Mouse (Mus musculus): Measurements from ENCODE around the gene H2-DMb2. TPM values are rescaled to one million over a fixed set of nuclear protein-coding genes. Genes with fewer than 3 reads are reported as not detected.

H2-DMb2 gene
- 3.2 and 4.6 TPM in 2 replicates for total RNA-seq (2015; ENCODE audit: low replicate concordance)
- 2.0 and 2.8 TPM in 2 replicates for total RNA-seq (2017; ENCODE audit: low replicate concordance)

DNA sequence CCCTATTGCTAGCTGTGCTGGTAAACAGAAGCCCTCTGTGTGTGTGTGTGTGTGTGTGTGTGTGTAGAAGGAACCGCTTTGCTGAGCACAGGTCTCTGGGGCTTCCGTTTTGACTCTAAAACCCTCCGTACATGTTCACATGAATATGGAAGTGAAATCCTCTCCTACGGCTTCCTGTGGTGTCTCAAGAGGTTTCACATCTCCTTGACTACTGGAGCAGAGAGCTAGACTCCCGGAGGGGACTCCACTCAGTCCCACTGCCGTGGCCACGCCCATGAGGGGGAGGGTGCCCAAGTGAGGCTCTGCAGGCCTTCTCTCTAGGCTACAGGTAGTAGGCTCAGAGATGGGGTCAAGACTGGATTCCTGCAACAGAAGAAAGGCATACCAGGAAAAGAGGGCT, at the start of gene H2-DMb2:
TSS of gene H2-DMb2 (plus strand) at position 275 of the 400 bp plus-strand sequence.
- ATAC-seq (replicated peaks; ENCODE audit: low FRiP score, poor library complexity, severe bottlenecking), result no peak

DNA sequence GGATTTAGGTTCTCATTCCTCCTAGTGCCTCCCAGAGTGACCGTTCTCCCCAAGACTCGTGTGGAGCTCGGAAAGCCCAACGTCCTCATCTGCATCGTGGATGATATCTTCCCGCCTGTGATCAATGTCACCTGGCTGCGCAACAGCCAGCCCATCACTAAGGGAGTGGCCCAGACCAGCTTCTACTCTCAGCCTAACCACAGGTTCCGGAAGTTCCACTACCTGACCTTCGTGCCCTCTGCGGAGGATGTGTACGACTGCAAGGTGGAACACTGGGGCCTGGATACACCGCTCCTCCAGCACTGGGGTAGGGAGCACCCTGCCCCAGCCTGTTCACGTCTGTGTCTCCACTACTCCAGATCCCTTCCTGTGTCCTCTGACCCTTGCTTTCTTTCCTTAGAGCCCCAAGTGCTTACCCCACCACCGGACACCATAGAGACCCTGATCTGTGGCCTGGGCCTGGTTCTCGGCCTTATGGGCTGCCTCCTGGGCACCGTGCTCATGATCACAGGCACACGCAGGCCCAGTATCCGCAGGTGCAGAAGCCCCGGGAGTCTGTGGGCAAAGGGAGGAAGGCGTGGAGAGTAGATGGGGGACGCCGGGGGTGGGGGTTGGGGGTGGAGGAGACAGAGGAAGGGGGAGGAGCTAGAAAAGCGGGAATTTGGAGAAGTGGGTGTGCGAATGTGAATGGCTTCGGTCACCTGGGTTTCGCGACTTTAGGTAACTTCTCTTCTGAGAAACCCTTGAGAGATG, 48.6 kb upstream of the H2-DMb2 start:
- ATAC-seq (replicated peaks; ENCODE audit: low FRiP score, poor library complexity, severe bottlenecking), result no peak

- ATAC-seq (replicated peaks; ENCODE audit: low FRiP score, poor library complexity, severe bottlenecking), result no peak
These were observed 46.6 kb upstream of the H2-DMb2 start for GRCm38 (mm10) chr17:34096497-34097010.

DNA sequence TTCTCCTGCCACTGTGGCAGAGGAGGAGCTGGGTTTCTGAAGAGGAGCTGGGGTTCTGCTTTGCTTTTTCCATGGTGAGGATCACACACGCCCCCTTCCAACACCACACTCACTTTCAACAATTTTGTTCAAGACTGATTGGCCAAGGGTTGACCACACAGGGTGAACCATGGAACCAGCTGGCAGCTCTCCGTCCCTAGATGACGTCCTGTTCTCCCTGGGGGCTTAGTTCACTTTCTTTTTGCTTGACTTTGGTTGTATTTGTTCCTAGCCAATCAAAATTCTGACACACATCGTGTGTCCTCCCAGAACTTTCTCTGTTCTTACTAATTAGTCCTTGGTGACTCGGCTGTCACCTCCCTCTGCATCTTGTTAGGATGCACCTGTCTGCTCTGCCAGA, 45.8 kb upstream of the H2-DMb2 start:
- ATAC-seq (replicated peaks; ENCODE audit: low FRiP score, poor library complexity, severe bottlenecking), result no peak

DNA sequence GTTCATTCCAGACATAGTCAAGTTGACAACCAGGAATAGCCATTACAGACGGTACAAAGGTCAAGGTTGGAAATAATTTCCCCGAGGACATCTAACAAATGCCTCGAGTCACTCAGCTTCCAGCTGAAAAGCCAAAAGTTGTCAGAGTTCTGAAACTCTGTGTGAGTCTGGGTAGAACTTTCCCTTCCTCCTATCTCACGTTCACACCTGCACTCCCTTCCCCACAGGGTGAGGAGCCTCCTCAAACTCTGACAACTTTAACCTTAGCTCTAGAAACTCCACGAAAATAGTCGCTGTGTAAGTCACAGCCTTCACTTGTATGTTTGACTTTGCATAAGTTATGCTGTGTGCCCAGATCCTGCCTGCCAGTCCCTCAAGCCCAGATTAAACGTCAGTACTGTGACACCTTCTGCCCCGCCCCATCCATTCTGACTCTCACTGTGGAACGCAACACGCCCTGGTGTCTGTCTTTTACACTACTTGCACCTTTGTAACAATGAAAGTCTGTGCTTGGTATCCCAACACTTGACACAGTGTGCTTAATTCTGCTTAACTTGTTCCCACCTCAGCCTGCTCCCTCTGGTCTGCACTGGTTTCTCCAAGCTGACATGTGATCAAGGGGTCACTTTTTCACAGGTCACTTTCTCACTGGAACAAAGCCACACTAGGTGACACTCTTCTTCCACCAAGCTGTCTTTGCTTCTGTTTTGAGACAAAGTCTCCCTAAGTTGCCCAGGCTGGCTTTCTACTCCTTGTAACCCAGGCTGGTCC, 44.2 kb upstream of the H2-DMb2 start:
- ATAC-seq (replicated peaks; ENCODE audit: low FRiP score, poor library complexity, severe bottlenecking), result no peak

DNA sequence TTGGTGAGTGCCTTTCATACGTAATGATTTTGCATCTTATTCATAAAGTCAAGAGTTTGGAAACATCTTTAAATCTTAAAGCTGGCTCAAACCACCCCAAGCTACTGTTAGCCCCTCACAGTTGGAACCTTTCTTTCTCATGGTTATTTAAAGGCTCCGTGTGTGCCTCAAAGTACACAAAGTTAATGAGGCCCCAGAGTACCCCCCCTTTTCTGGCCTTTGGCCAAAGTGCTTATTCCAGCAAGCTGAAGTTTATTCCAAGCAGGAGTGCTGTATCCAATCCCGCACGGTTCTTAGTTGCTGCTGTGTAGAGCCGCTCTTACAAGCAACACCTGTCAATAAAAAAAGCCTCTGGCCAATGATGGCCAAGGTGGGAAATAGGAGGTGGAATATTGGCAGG, 43.6 kb upstream of the H2-DMb2 start:
- ATAC-seq (replicated peaks; ENCODE audit: low FRiP score, poor library complexity, severe bottlenecking), result no peak

GRCm38 (mm10) chr17:34101185-34101584, 41.9 kb upstream of the H2-DMb2 start:
- 0 out of 2 replicates have a peak, but pooled peaks have one; percentile 5 for ATAC-seq (replicated peaks; ENCODE audit: low FRiP score, poor library complexity, severe bottlenecking)

DNA sequence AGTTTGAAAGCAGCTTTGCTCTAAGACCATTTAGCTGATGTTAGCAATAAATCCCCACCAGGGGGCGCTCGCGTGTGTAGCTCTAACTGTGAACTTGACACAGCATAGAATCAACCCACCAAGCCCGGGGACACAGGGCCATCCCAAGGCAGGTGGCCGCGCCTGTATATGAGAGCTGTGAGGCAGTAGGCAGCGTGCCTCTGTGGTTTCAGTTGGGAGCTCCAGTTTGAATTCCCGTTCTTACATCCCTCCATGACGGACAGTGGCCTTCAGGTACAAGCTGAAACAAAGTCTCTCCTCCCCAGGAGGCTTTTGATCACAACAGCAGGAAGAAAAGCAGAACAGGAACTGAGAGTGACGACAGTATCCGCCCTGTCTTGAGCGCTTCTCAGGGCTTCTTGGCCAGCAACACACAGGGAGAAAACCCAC, 41.5 kb upstream of the H2-DMb2 start:
- peak; percentile 93 for ATAC-seq (replicated peaks; ENCODE audit: low FRiP score, poor library complexity, severe bottlenecking)

- no peak for ATAC-seq (replicated peaks; ENCODE audit: low FRiP score, poor library complexity, severe bottlenecking)
These were observed 40.3 kb upstream of the H2-DMb2 start for GRCm38 (mm10) chr17:34102831-34103230.

DNA sequence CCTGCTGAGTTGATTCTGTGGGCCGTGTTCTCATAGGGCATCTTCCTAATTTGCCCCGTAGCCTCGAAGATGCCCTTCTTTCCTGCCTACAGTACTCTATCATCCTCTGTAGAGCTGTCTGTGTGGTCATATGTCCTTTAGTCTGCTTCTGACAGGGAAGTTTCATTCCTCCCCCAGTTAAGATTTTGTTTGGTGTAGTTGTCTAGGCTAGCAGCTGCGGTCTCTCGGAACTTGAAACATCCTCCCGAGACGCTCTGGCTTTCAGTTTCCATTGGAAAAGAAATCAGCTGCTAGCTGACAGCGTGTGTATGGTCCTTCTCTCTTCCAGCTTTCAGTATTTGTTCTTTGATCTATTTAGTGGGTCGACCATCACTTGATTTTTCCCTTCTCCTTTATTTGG, 38.3 kb upstream of the H2-DMb2 start:
- ATAC-seq (replicated peaks; ENCODE audit: low FRiP score, poor library complexity, severe bottlenecking), result no peak

GRCm38 (mm10) chr17:34106555-34106954, 36.6 kb upstream of the H2-DMb2 start:
- no peak for ATAC-seq (replicated peaks; ENCODE audit: low FRiP score, poor library complexity, severe bottlenecking)

DNA sequence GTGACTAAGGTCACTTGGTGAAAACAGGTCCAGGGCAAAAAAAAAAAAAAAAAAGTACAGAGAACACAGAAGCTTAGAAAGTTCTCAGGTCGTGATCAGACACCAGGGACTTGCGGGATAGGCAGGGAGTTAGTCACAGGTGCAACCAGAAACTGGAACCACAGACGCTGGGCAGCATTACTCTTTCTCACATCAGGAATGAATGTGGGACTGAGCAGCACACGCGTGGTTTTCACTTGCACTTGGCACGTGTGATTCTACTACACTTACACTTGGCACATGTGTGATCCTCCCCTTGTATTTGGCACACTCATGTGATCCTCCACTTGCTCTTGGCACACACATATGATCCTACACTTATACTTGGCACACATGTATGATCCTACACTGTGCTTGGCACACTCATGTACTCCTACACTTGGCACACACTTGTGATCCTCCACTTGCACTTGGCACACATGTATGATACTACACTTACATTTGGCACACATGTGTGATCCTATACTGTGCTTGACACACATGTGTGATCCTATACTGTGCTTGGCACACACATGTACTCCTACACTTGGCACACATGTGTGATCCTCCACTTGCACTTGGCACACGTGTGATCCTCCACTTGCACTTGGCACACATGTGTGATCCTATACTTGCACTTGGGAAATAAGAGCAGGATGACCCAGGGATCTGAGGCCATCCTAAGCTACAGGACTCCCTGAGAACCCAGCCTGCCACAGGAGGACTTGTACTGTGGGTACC, 35.8 kb upstream of the H2-DMb2 start:
- ATAC-seq (replicated peaks; ENCODE audit: low FRiP score, poor library complexity, severe bottlenecking), result no peak

- ATAC-seq (replicated peaks; ENCODE audit: low FRiP score, poor library complexity, severe bottlenecking), result no peak
These were observed 34.6 kb upstream of the H2-DMb2 start for GRCm38 (mm10) chr17:34108460-34108859.

DNA sequence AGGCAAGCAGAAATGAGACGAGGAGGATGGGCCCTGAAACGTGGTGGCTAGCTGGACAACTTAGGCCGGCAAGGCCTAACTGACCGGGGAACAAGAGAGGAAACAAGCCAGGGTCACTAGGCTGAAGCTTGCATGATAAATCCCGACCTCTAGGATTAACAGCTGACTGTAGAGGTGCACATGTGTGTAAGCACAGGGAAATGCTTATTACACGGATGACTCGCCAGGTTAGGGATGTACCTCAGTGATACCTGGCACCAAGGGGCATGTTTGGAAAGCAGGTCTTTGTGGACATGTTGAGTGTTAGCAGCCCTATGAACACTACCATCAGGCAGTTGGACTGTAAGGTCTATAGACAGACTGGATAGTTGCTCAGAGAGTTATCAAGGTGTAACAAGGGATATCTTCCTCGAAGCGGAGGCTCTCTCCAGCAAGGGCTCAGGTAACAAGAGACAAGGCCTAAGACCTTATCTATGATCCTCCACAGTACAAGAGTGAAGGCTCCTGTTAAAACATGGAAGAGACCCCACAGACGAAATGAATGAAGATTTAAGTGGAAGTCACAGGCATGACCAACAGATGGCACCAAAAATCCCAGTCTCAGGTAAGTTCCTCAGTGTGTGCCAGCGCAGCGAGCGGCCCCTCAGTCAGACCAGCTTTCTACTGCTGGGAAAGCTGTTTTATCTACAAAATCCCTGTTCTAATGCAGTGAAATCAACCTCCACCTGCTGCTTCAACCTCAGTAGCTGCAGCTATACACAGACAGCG, 33.9 kb upstream of the H2-DMb2 start:
- ATAC-seq (replicated peaks; ENCODE audit: low FRiP score, poor library complexity, severe bottlenecking), result no peak

- ATAC-seq (replicated peaks; ENCODE audit: low FRiP score, poor library complexity, severe bottlenecking), result no peak
These were observed 33.3 kb upstream of the H2-DMb2 start for GRCm38 (mm10) chr17:34109806-34110195.

GRCm38 (mm10) chr17:34110309-34110708, 32.8 kb upstream of the H2-DMb2 start:
- no peak for ATAC-seq (replicated peaks; ENCODE audit: low FRiP score, poor library complexity, severe bottlenecking)

- no peak for ATAC-seq (replicated peaks; ENCODE audit: low FRiP score, poor library complexity, severe bottlenecking)
These were observed 29.0 kb upstream of the H2-DMb2 start for GRCm38 (mm10) chr17:34114114-34114513.

DNA sequence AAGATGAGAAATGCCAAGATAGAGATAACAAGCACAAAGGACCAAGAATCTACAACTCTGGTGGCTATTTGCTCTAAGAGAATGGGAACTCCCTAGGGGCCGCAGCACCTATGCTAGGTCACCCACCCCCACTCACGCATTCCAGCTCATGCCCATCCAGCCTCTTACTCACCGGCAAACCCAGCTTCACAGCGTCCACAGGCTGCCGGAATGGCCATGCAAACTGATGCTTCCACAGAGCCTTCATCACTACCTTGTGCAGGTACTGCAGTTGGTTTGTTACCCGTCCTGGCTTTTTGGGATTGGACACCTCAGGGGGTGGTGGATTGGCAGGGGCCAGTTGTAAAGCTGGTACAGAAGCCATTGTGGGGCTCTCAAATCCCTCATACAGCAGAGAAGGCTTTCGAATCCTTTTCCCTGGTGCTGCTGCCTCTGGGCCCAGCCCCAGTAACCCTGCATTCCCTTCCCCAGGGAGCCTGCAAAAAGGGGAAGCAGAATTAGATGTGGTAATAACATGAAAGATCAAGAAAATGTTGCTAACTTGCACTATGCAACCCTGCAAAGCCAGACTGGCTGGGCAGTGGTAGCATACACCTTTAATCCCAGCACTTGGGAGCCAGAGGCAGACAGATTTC, 26.3 kb upstream of the H2-DMb2 start:
- no peak for ATAC-seq (replicated peaks; ENCODE audit: low FRiP score, poor library complexity, severe bottlenecking)

All from erythroid progenitor cell, adult 5-6 weeks (primary cell).